Mouse (Mus musculus) myocyte (in vitro differentiated cells): Measurements from ENCODE around the gene Slc23a2.

Experiments
- CEBPB ChIP-seq: IDR thresholded peaks from 2 replicates; pipeline ENCODE4 v1.6.1; 2011; ENCODE audit warnings: mild to moderate bottlenecking, moderate library complexity; ENCODE audit not compliant: poor library complexity, insufficient read depth, severe bottlenecking
- E2F4 ChIP-seq: IDR thresholded peaks from one replicate; pipeline ENCODE4 v1.6.1; 2011; ENCODE audit warnings: mild to moderate bottlenecking, control low read depth, moderate library complexity; ENCODE audit not compliant: insufficient read depth
- MAX ChIP-seq: IDR thresholded peaks from one replicate; pipeline ENCODE4 v1.6.1; 2011; ENCODE audit warnings: low read depth, mild to moderate bottlenecking, control low read depth
- MYOD1 ChIP-seq, 3 experiments: IDR thresholded peaks; one replicate each; pipeline ENCODE4 v1.6.1; 2011; ENCODE audit warnings: control low read depth in 2 of 3, low read depth in 2 of 3, mild to moderate bottlenecking in 2 of 3, moderate library complexity in 1 of 3; ENCODE audit not compliant: insufficient read length in 2 of 3, control insufficient read depth in 1 of 3
- POLR2A ChIP-seq: IDR thresholded peaks from one replicate; pipeline ENCODE4 v1.6.1; 2011; ENCODE audit warnings: low read depth, mild to moderate bottlenecking, control low read depth, moderate library complexity; ENCODE audit not compliant: insufficient read length
- POLR2AphosphoS2 ChIP-seq: IDR thresholded peaks from one replicate; pipeline ENCODE4 v1.6.1; 2011; ENCODE audit warnings: low read depth, control low read depth; ENCODE audit not compliant: insufficient read length
- SRF ChIP-seq: IDR thresholded peaks from one replicate; pipeline ENCODE4 v1.6.1; 2011; ENCODE audit warnings: low read depth; ENCODE audit not compliant: control insufficient read depth, insufficient read length
- TCF12 ChIP-seq: IDR thresholded peaks from one replicate; pipeline ENCODE4 v1.6.1; 2011; ENCODE audit warnings: mild to moderate bottlenecking, control low read depth; ENCODE audit not compliant: poor library complexity, insufficient read depth, severe bottlenecking
- USF1 ChIP-seq: IDR thresholded peaks from one replicate; pipeline ENCODE4 v1.6.1; 2011; ENCODE audit warnings: low read depth, mild to moderate bottlenecking, control low read depth, moderate library complexity

- TF ChIP-seq POLR2A: no peak
- TF ChIP-seq MAX: no peak
- TF ChIP-seq TCF12: no peak
- no peak for TF ChIP-seq POLR2AphosphoS2
- no peak for TF ChIP-seq MYOD1 (IDR thresholded peaks at IDR 0.05; ENCODE audit: control insufficient read depth in 1 of 3, insufficient read length in 2 of 3, low read depth in 2 of 3)
- TF ChIP-seq E2F4: no peak
- TF ChIP-seq USF1: no peak
- TF ChIP-seq SRF: no peak
- no peak for TF ChIP-seq CEBPB
These were observed 117.5 kb downstream of the Slc23a2 start for GRCm38 (mm10) chr2:132027366-132027765.
